Mouse (Mus musculus) small intestine, adult 2 months (tissue): ENCODE measurements around the gene Agt. TPM values are rescaled to one million over a fixed set of nuclear protein-coding genes. Genes with fewer than 3 reads are reported as not detected.

ENCODE experiments used
- H3K27ac ChIP-seq: fragments of 200-500 bp; 2 replicates; pipeline ENCODE4 v1.5.1; 2012; ENCODE audit warnings: low read depth, low read length, control low read depth, inconsistent platforms; ENCODE audit not compliant: insufficient read depth
- H3K27me3 ChIP-seq: fragments of 200-500 bp; 2 replicates; pipeline ENCODE4 v1.6.1; 2012; ENCODE audit warnings: mild to moderate bottlenecking, moderate library complexity, low read length, inconsistent platforms; ENCODE audit not compliant: control insufficient read depth, insufficient read depth
- H3K36me3 ChIP-seq: fragments of 200-500 bp; 2 replicates; pipeline ENCODE4 v1.6.1; 2012; ENCODE audit warnings: mild to moderate bottlenecking, low read length, control low read depth, inconsistent platforms; ENCODE audit not compliant: control insufficient read depth, insufficient read depth
- H3K4me1 ChIP-seq: fragments of 200-500 bp; 2 replicates; pipeline ENCODE4 v1.6.1; 2012; ENCODE audit warnings: low read length, inconsistent platforms, mixed read lengths; ENCODE audit not compliant: control insufficient read depth, insufficient read depth, insufficient read length
- H3K4me3 ChIP-seq: fragments of 200-500 bp; 2 replicates; pipeline ENCODE4 v1.5.1; 2012; ENCODE audit warnings: low read depth, mild to moderate bottlenecking, control low read depth, inconsistent platforms, low read length, moderate library complexity
- CTCF ChIP-seq: fragments of 200-500 bp; IDR thresholded peaks from 2 replicates; pipeline ENCODE4 v1.5.1; 2012; ENCODE audit warnings: low read depth, mild to moderate bottlenecking, control low read depth, inconsistent platforms, low read length, moderate library complexity, mixed read lengths; ENCODE audit not compliant: insufficient replicate concordance, insufficient read length; ENCODE audit errors: extremely low read depth
- POLR2A ChIP-seq: fragments of 200-500 bp; IDR thresholded peaks from 2 replicates; pipeline ENCODE4 v1.6.1; 2012; ENCODE audit warnings: low read depth, mild to moderate bottlenecking, control low read depth, inconsistent platforms, low read length, moderate library complexity
- WGBS: fragments of 180-500 bp; shearing (Covaris S2); methylation state at CpG from one replicate; pipeline ENCODE4 v1.1.7; 2018; 5-methylcytosine and 5-hydroxymethylcytosine counted together
- polyA plus RNA-seq: library from polyadenylated mRNA; depleted of rRNA; stranded (reverse); fragments of >200 nt; gene quantifications from 2 replicates; pipeline ENCODE4 v1.2.3, GENCODE M21; 2012

Gene Agt
- polyA plus RNA-seq, 1 experiment: 36.2 TPM

- Histone ChIP-seq H3K4me1 (no peaks in the 10 kb centered on the region), H3K36me3 (no peaks in the 10 kb centered on the region), H3K27me3 (no peaks in the 10 kb centered on the region), H3K4me3 (no peak overlapping the region), H3K27ac (no peak overlapping the region)
- 53% methylated on average over 4 of the region's 4 CpGs for WGBS
- no peak for TF ChIP-seq CTCF
- TF ChIP-seq POLR2A: no peak
These were observed 19.9 kb upstream of the Agt start for GRCm38 (mm10) chr8:124589393-124589792.

- Histone ChIP-seq H3K27ac (peak overlapping the region; percentile 17; the same call in 1 of the 2 replicates), H3K27me3 (no peaks in the 10 kb centered on the region), H3K4me3 (no peak overlapping the region), H3K4me1 (no peaks in the 10 kb centered on the region), H3K36me3 (no peaks in the 10 kb centered on the region)
- 85% methylated on average over 2 of the region's 2 CpGs for WGBS
- no peak for TF ChIP-seq CTCF
- TF ChIP-seq POLR2A: no peak
These were observed 17.1 kb upstream of the Agt start for GRCm38 (mm10) chr8:124586556-124586955.

- WGBS: 18% methylated on average over 3 of the region's 3 CpGs
- TF ChIP-seq POLR2A (no peak), CTCF (no peak)
- no peaks in the 10 kb centered on the region for H3K36me3 ChIP-seq
- H3K4me1 ChIP-seq: no peaks in the 10 kb centered on the region
- peak overlapping the region; percentile 17; the same call in 1 of the 2 replicates for H3K27ac ChIP-seq
- no peak overlapping the region for H3K4me3 ChIP-seq
- no peaks in the 10 kb centered on the region for H3K27me3 ChIP-seq
These were observed 16.4 kb upstream of the Agt start for GRCm38 (mm10) chr8:124585718-124586425.

GRCm38 (mm10) chr8:124576751-124577150 is 7.2 kb upstream of the Agt start:
- H3K27ac ChIP-seq: peak overlapping the region; percentile 52

GRCm38 (mm10) chr8:124575811-124576210 is 6.3 kb upstream of the Agt start, which contains the start of gene Capn9:
TSS of gene Capn9 (plus strand) at chr8:124576111.
- peaks cover 16% of the 10 kb centered on the region for H3K4me1 ChIP-seq
- WGBS: 81% methylated on average over 8 of the region's 8 CpGs
- TF ChIP-seq POLR2A: no peak
- H3K27ac ChIP-seq: peak within 1 kb of the TSS; percentile 52
- peak within 1 kb of the TSS; percentile 4 for H3K4me3 ChIP-seq
- H3K27me3 ChIP-seq: no peaks in the 10 kb centered on the region; the same call in 1 of the 2 replicates
- no peaks in the 10 kb centered on the region for H3K36me3 ChIP-seq

More at GRCm38 (mm10) chr8:124576751-124577150, 7.2 kb upstream of the Agt start:
- no peak overlapping the region; the same call in 1 of the 2 replicates for H3K4me3 ChIP-seq
- H3K36me3 ChIP-seq: no peaks in the 10 kb centered on the region
- no peaks in the 10 kb centered on the region; the same call in 1 of the 2 replicates for H3K27me3 ChIP-seq
- peaks cover 9% of the 10 kb centered on the region for H3K4me1 ChIP-seq
- TF ChIP-seq CTCF: no peak
- WGBS: 47% methylated on average over 1 of the region's 1 CpGs

- H3K4me3 ChIP-seq: no peak overlapping the region
- 49% methylated on average over 15 of the region's 15 CpGs for WGBS
- H3K27me3 ChIP-seq: no peaks in the 10 kb centered on the region; the same call in 1 of the 2 replicates
- H3K36me3 ChIP-seq: no peaks in the 10 kb centered on the region
- peaks cover 20% of the 10 kb centered on the region for H3K4me1 ChIP-seq
- TF ChIP-seq POLR2A (no peak), CTCF (peak; percentile 75; the same call in 1 of the 2 replicates)
- no peak overlapping the region for H3K27ac ChIP-seq
These were observed 4.2 kb upstream of the Agt start for GRCm38 (mm10) chr8:124573552-124574340.

- no peaks in the 10 kb centered on the region; the same call in 1 of the 2 replicates for H3K27me3 ChIP-seq
- TF ChIP-seq CTCF (no peak), POLR2A (no peak)
- no peak overlapping the region for H3K4me3 ChIP-seq
- peaks cover 20% of the 10 kb centered on the region for H3K4me1 ChIP-seq
- no peaks in the 10 kb centered on the region for H3K36me3 ChIP-seq
- no peak overlapping the region for H3K27ac ChIP-seq
These were observed 2.9 kb upstream of the Agt start for GRCm38 (mm10) chr8:124572430-124572775.
